Mouse (Mus musculus): ENCODE results near the gene Ttc34.

Ttc34 gene

DNA sequence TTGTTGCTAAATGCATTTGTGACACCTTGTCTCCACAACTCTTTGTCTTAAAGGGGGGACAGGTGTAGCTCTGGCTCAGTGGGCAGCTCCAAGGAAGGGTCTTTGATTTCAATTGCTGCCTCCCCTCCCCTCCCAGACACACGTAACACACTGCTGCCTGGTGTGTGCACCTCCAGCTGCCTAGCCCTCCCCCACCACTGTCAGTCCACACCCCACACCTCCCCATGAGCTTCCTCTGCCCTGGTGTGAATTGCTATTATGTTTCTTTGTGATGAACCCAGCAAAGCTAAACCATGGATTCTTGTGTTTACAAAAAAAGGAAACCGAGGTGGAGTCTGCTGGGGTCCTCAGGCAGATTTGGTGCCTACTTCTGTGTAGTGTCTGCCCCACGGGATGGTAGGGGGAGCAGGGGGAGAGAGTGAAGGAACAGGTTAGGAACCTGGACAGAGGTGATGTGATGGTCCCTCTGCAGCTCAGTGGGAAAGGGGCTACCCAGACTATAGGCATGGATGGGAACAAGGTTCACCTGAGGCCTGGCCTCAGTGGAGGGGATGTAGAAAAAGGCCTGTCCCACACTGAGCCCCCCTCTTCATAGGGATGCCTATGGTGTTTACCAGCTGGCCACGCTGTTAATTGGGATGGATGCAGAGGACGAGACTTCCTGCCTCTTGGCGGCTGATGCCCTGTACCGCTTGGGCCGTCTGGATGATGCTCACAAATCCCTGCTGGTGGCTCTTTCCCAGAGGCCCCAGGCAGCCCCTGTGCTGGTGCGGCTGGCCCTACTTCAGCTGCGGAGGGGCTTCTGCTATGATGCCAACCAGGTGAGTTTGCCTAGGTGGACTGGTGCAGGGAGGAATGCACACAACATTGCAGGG is 20.3 kb downstream of the Ttc34 start:
- DNase-seq (ENCODE audit: low spot score) = no peak

DNA sequence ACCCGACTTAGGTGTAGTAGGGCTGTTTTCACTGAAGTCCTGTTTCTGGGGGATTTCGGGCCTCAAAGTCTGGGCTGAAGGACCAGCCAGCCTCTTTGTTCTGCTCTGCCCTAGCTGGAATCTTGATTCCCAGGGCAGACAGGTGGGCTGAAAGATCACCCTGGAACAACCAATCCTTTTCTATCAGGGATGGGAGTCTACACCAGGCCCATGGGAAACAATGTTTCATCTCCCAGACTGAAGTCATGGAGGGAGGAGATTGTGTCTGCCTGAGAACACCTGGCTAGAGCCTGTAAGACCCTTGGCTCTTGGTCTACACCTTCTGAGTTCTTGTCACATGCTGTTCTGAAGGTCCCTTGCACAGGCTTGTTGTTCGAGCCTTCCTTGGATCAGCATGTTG is 21.3 kb downstream of the Ttc34 start:
- DNase-seq (ENCODE audit: low spot score) = no peak

DNA sequence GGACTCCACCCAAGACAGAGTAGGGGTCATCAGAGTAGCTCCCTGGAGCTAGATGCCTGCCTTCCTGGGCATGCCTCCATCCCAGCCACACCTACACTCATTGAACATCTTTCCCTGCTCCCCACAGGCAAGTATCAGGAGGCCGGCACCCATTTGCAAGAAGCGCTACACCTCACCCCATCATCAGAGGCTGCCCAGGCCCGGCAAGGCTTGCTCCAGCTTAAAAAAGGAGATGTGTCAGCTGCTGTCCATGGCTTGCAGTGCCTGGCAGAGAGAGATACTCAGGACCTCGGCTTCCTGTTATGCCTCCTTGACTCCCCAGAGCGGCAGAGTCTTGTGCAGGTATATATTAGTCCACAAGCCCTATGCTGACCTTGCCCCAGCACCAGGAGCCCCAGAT is 24.7 kb downstream of the Ttc34 start:
- no peak for DNase-seq (ENCODE audit: low spot score)

DNA sequence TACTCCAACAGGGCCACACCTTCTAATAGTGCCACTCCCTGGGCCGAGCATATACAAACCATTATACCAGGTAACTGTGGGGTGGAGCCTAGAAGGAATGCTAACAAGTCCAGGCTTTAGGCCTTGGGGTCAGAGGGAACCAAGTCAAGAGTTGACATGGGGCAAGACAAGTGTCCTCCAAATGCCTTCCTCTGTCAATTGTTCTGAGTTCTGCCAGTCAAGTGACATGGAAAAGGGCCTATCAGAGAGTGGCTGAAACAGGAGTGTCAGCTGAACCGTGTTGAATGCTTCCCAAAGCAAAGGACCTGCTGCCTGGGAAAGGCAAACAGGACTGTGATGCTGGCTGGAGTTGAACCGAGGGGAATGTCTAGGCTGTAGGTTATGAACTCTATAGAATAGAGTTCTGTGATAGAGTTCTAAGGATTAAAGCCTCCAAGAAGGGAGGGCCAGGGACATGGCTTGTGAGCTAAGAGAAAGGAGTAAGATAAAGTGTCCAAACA is 26.2 kb downstream of the Ttc34 start:
- DNase-seq (ENCODE audit: low spot score) = no peak

DNA sequence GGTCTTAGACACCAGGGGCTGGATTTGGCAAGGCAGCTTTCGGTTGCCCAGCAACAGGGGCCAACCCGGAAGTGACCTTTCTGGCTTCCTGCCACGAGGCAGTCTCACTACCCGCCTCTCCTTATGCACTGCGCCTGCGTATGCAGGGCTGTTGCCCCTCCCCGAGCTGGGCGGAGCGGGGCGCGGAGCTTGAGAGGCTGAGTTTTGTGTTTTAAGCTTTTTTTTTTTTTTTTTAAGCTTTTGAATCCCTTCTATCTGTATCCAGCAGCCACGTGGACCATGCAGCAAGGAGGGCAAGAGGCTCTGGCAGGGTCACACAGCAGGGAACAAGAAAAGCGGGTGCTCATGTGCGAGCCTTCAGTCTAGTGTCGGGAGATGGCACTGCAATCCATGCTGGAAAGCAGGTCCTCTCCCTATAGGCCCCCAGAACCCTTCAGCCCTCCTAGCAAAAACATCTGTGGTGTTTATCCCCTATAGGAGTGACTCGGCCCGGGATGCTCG is 27.1 kb downstream of the Ttc34 start:
- peak; percentile 83 for DNase-seq (ENCODE audit: low spot score)

DNA sequence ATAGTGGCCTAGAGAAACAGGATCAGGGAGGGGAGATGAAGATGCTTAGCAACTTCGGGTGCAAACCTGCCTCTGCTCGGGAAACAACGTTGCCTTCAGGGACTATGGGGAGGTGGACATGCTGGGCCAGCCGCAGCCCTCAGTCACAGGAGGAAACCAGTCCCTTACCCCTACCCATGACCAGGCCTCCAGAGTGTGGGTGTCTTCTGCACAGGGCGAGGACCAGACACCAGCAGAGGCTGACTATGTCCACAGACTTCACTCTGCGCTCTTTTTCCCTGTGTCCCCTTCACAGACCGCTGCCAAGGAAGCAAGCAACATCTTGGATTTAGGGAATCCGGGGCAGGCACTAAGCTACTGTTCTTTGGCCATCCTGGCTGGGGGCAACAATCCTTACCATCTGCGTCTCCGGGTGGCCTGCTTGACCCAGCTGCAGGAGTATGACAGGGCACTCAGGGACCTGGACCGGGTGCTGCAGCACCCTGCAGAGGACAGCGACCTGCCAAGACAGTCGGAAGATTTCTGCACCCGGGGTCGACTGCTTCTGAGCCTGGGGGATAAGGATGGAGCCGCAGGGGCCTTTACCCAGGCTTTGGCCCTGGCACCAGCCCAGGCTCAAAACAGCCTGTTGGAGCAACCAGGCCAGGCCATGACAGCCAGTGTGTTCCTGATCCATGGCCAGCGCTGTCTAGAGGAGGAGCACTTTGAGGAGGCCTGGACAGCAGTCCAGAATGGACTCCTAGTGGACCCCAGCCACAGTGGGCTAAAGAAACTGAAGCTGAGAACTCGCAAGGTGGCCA is 27.9 kb downstream of the Ttc34 start:
- DNase-seq (ENCODE audit: low spot score) = no peak

DNA sequence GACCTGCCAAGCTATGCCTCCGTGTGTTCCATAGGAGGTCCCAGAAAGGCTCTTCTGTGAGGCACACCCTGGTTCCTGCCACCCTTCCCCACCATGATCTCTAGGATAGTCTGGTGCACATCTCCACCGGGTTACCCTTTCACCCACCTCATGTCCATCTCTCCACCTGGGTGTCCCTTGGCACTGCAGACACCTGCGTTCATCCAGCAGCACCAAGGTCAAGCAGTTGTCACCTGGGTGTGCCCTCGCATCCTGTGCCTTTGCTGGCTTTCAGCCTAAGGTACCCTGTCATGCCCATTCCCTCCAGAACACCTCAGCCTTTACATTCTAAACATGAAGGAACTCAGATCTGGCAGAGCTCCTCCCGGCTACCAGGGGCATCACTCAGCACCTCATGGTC is 29.1 kb downstream of the Ttc34 start:
- no peak for DNase-seq (ENCODE audit: low spot score)

DNA sequence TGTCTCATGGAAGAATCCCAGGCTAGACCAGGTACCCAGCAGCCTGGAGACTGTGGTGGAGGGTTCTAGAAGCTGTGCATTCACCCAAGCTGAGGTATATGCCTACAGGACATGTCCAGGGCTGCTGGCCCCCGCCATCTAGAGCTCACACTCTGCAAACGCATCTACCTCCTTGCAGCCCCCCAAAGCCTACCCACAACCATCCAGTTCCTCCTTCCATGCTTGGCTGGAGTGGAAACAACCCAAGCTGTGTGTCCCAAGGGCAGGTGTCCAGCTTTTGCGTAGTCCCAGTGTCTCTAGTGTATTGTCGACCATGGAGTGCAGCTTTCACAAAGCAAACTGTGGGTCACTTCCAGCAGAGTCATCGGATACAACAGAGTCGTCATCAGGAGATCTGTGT is 30.0 kb downstream of the Ttc34 start:
- DNase-seq (ENCODE audit: low spot score) = no peak

DNA sequence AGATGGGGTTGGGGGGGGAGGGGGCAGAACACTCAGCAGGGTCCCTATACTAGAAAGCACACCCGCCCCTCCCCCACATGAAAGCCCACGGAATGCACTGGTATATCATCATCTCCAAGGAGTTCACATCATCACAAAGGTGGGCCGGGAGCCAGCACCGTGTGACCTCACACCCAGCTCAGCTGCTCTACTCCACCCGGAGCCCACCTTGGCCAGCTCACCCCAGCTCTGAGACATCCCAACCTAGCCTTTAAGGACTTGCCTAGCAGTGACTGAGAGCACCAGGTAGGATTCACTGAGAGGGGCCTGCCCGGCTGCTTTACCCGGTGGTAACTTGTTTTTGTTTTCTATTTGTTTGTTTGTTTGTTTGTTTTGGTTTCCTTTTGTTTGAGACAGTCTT is 32.2 kb downstream of the Ttc34 start, which contains the start of gene Mmel1:
TSS of gene Mmel1 (plus strand) at position 146 of the 400 bp plus-strand sequence.
- DNase-seq (ENCODE audit: low spot score) = no peak

DNA sequence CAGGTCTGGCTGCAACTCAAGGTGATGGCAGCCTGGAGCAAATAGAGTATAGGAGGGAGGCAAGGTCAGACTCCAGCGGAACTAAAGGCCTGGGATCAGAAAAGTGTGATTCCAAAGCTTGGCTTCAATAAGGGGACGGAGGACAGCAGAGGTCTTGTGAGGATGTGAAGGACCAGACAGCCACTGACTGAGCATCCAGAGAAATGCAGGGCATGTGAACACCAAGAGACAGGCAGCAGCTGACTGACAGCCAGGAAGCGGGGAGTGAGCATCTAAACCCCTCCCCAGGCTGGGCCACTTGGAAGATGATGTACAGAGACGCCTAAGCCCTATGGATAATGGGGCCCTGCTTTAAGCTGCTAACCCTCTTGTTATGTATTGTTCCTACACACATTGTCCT is 33.5 kb downstream of the Ttc34 start:
- no peak for DNase-seq (ENCODE audit: low spot score)

DNA sequence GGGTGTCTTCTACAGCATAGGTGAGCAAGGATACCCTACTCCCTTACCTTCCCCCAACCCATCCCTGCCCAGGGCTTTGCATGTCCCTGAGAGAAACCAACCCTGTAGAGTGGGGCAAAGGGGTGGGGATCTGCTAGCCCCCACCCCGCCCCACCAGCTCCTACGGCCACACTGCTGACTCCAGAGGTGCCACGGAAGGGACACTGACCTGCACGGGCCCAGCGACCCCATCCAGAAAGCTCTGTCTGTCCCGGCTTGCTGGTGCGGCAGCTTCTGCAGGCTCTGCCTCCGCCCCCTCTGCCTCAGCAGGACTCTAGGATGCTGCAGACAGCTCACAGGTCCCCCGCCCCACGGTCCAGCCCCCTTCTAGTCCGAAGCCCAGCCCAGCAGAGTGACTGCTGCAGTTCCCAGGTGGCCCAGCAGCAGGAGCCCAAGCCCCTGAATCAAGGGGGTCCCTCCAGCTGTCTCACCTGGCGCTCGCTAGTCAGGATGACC is 34.5 kb downstream of the Ttc34 start:
- no peak for DNase-seq (ENCODE audit: low spot score)

DNA sequence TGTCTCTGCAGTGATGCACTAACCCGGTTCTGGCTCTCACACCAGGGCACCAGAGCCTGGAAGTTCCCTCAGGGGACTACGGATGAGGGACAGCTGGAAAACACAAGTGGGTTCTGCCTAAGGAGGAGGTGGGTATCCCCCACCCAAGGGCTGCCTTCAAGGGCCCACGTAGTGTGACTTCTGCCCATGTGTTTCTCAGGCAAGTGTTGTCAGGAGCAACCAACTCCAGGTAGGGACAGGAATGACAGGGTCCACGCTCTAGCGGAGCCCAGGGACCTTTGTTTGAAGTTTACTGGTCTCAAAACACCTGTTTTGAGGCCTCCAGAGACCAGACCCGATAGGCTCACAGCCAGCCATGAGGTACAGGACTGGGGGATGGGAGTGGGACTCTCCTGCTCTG is 35.9 kb downstream of the Ttc34 start:
- no peak for DNase-seq (ENCODE audit: low spot score)

DNA sequence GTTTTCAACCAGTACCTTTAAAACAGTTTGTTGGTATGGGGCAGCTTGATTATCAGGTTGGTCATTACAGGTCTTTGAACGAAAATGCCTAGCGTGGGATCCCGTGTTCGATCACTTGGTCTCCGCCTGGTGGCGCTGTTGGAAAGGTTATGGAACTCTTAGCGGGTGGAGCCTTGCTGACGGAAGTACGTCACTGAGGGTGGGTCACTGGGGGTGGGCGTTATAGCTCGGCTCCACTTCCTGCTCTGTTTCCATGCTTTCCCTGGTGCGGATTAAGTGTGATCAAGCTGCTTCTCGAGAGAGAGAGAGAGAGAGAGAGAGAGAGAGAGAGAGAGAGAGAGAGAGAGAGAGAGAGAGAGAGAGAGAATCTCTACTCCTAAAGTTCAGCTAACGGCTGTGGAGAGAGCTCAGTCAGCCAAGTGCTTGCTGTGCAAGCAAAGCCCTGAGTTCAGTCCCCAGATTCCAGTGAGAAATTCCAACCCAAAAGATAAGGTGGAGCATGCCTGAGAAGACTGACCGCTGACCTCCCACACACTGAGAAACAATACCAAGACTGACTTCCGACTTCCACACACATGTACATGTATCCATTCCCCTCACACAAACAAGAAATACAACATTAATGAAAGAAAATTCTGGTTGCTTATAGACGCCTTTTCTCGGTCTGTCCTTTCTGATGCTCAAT is 40.7 kb downstream of the Ttc34 start:
- peak; percentile 73 for DNase-seq (ENCODE audit: low spot score)

DNA sequence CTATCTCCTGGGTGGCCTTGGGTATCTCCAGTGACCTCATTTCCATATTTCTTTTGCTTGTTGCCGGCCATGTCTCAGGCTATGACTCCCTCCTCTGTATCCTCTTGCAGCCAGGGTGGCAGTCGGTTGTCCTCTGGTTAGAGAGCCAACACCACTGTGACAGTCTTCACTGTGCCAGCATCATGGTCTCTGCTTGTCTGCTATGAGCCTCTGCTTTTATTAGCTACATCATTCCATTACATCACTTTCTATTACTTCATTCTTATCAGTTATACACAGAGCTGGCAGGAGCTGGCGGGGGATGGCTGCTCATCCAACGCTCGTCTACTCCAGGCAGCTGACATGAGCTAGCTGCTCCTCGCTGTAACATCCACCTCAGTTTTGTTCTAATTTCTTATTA is 43.5 kb downstream of the Ttc34 start:
- no peak for DNase-seq (ENCODE audit: low spot score)

DNA sequence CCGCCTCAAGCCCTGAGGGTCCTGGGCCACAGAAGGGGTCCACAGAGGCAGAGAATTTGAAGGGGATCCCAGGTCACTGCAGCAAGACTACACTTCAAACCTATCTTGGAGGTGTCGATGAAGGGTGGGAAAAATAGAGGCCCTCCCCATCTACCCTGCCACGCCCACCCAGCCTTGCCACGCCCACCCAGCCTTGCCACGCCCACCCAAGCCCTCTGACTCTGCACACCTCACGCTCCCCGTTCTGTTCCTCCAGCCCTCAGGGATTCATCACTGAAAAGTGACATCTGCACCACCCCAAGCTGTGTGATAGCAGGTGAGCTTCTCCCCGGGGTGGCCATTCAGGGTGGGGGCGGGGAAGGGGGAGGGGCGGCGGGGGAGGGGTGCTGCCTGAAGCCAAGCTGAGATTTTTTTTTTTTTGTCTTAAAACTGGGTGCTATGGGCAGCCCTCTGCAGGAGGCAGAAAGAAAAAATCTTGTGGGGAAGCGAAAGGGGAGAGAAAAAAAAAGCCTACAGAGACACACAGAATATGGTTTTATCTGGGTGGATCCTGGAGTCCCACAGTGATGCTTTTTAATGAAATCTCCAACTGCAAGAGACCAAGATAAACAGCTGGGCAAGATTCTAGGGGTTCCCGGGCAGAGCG is 44.9 kb downstream of the Ttc34 start:
- no peak for DNase-seq (ENCODE audit: low spot score)

DNA sequence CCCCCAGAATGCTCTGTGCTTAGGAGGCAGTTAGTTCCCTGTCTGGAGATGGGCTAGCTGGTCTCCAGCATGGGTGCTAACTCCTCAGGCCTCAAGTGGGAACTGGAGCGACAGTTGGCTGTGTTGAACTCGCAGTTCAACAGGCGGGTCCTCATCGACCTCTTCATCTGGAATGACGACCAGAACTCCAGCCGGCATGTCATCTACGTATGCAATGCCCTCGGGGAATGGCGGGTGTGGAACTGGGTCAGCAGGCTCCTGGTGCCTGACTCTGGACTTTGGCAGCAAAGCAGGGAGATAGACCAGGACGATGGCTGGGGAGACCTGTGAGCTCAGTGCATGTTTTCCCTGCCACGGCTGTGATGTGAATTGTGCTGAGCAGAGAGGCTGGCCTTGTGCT is 48.2 kb downstream of the Ttc34 start:
- DNase-seq (ENCODE audit: low spot score) = no peak

DNA sequence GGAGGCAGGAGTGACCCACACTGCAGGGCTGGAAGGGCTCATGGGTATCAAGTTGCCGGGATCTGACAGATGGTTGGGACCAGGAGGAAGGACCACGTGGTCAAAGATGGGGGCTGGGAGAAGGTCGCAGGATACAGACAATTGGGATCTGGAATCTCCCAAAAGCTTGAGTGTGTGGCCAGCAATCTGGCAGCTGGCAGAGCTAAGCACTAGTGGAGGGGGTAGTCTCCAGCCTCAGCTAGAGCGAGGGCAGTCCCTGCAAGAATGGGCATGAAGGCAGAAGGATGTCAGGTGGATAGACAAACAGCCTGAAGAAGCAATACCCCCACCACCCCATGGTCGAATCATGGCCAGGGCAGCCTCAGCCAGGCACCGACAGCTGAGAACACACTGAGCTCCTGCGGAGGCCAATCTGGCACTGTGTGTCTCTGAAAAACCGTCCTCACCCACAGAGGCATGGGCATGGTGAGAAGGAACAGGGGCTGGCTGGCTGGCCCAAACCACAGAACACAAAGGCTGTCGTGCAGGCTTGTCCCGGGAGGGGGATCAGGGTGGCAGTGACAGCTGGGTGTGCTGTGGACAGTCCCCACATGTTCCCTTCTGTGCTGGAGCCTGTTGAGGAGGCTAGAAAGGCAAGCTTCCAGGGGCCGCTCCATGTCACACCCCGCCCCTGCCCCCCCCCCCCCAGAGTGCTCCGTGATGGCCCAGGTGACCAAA is 49.8 kb downstream of the Ttc34 start:
- DNase-seq (ENCODE audit: low spot score) = no peak

DNA sequence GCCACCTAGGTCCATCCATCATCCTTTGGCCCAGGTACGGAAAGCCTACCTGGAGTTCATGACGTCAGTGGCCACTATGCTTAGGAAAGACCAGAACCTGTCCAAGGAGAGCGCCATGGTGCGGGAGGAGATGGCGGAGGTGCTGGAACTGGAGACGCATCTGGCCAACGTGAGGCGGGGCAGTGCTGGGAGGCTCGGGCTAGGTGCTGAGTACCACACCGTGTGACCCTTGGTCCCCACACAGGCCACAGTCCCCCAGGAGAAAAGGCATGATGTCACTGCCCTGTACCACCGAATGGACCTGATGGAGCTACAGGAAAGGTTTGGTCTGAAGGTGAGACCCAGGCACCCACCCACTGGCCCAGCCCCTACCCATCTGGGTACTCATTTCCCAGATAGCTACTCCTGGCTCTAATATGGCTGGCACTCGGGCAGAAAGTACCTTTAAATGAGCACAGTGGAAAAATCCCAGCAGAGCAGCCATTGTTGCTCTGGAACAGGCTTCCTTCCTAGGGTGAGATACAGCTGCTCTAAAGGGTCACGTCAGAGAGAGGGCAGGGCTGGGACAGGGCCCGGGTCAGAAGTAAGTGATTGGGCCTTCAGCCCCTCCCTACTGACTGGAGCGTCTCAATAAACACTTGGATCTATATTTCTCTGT is 50.5 kb downstream of the Ttc34 start:
- DNase-seq (ENCODE audit: low spot score) = no peak

DNA sequence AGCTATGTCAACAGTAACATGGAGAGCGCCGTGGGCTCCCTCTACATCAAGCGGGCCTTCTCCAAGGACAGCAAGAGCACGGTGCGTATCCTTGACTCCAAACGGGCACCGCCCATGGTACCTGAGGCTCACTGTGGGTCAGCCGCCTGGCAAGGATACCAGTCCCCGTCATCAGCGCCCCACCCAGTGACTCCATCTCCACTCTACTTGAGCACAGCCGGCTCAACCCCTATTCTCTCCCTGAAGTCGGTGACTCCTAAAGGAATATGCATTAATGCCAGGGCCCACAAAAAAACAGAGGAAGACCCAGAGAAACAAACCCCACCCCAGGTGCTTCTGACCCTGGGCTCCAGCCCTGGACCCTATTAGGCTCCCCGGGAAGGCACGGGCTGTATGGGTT is 53.6 kb downstream of the Ttc34 start:
- DNase-seq (ENCODE audit: low spot score) = no peak

DNA sequence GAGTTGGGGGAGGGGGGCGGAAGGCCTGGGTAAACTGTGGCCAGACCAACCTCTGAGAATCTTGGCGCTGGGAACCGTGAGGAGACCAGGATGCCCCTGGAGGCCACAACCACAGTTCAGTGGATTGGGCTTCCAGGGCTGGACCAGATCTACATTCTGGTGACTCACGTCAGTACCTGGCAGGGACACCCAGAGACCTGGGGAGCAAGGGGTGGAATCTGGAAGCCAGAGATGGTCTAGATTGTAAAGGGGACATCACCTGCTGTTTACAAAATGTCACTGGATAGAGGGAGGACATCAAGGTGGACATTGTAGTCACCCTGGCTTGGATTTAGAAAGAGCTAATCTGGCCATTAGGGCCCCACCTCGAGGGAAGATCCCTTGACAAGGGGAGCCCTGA is 58.3 kb downstream of the Ttc34 start:
- no peak for DNase-seq (ENCODE audit: low spot score)
